Mouse (Mus musculus): Measurements from ENCODE around the gene Lamb3.
A peak's percentile ranks its signal among the peaks of the same experiment; 100 is the strongest.

The Lamb3 gene

DNA sequence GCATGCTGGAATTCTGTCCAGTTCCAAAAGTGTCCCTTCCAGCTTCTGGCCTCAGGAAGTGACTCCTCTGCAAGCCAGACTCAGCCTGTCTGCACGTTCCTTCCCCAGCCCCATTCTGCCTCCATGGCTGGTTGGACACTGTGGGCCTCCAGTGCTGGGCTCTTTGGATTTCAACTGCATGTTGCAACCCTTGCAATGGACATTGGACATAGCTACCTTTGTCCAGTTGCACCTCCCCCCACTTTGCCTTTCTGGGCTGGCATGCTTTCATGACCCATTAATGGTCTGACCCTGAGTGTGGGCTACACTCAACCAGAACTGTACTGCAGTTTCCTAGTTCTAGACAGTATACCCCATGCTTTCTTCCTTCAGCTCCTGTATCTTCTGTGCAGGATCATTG is 104.1 kb downstream of the Lamb3 start:
- no peak for DNase-seq (ENCODE audit: low spot score in 2 of 2)

- DNase-seq (ENCODE audit: low spot score in 2 of 2) = no peak
Measured at GRCm38 (mm10) chr1:193315705-193316357, 108.3 kb downstream of the Lamb3 start.

- DNase-seq (ENCODE audit: low spot score in 2 of 2) = no peak
Measured at GRCm38 (mm10) chr1:193316358-193316750, 108.9 kb downstream of the Lamb3 start.

DNA sequence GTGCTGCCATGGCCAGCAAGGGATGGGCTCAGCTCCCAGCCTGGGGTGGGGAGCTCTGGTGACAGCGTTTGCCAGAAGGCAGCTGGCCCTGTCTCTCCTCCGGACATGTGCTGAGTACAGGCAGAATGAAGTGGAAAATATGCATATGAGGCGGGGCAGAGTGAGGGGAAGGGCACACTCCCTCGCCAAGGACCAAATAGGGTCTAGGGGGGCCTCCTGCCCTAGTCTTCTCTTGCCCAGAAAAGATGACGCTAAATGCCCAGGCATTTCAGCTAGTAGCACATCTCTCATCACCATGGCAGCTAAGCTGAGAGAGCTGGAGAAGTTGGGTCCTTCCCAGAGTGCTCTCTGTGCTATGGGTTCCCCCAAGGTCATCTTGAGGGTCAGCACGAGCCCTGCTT is 109.7 kb downstream of the Lamb3 start:
- no peak for DNase-seq (ENCODE audit: low spot score in 2 of 2)

- no peak for DNase-seq (ENCODE audit: low spot score in 2 of 2)
Measured at GRCm38 (mm10) chr1:193319721-193320120, 112.2 kb downstream of the Lamb3 start.

- DNase-seq (ENCODE audit: low spot score in 2 of 2) = no peak
Measured at GRCm38 (mm10) chr1:193320398-193320797, 112.9 kb downstream of the Lamb3 start.

DNA sequence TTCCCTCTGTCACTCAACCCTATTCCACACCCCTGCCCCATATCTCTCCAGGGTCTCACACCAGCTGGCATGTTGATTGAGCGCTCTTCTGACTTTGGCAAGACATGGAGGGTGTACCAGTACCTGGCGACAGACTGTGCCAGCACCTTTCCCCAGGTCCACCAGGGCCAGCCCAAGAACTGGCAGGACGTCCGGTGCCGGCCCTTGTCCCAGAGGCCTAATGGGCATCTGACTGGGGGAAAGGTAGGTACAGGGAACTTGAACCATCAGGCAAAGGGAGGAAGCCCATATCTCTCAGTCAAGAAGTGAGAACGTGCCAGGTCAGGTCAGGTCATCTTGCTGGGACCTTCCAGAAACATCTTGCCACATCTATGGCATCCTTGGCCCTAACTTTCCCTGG is 116.2 kb downstream of the Lamb3 start:
- DNase-seq (ENCODE audit: low spot score in 2 of 2) = no peak

GRCm38 (mm10) chr1:193324224-193324623 is 116.7 kb downstream of the Lamb3 start:
- peak in 1 of 2 experiments; percentile 76 for DNase-seq (ENCODE audit: low spot score in 2 of 2)

DNA sequence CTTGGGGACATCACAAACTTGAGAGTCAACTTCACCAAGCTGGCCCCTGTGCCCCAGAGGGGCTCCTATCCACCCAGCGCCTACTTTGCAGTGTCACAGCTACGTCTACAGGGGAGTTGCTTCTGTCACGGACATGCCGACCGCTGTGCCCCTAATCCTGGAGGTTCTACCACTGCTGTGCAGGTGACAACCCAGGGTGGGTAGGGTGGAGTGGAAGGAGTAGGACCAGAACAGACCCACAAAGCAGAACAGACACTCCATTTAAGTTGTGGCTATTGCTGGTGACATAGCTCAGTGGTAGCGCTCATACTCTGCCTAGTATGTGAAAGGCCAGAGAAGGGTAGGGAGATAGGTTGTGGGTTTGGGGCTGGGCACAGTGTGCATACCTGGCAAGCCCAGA is 118.4 kb downstream of the Lamb3 start:
- DNase-seq (ENCODE audit: low spot score in 2 of 2) = no peak

DNA sequence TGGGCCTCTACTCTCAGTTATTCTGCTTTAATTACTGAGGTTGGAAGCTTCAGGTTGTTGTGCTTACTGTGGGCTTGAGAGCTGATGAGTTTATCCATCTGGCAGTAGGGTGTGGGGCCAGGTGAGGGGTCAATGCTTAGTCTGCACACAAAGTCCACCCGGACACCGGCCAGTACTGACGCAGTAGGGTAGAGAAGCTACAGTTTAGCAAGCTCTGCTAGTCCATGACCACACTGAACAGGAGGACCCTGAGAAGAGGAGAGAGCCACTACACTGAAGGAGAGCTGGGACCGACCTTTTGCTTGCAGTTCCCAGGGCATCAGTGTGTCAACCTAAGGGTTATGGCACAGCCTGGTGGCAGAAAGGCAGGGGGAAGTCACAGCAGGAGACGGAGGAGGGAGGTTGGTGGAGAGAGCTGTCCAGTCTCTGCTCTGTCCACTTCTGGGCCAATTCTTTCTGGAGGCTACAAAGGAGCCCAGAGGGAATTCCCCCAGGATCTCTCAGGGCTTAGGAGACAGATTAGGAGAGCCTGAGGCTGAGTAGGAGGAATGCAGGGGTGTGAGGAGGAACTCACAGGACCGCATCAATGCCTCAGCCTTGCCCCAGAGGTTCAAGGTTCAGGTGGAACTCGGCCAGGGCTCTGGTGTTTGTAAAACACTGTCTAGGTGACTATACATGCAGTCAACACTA is 119.1 kb downstream of the Lamb3 start:
- no peak for DNase-seq (ENCODE audit: low spot score in 2 of 2)

GRCm38 (mm10) chr1:193327216-193327615 is 119.7 kb downstream of the Lamb3 start:
- no peak for DNase-seq (ENCODE audit: low spot score in 2 of 2)

GRCm38 (mm10) chr1:193327686-193328085 is 120.2 kb downstream of the Lamb3 start:
- no peak for DNase-seq (ENCODE audit: low spot score in 2 of 2)

GRCm38 (mm10) chr1:193329557-193329956 is 122.1 kb downstream of the Lamb3 start:
- DNase-seq (ENCODE audit: low spot score in 2 of 2) = no peak

GRCm38 (mm10) chr1:193330172-193330571 is 122.7 kb downstream of the Lamb3 start:
- peak; percentile 87 to 90 for DNase-seq (ENCODE audit: low spot score in 2 of 2)

DNA sequence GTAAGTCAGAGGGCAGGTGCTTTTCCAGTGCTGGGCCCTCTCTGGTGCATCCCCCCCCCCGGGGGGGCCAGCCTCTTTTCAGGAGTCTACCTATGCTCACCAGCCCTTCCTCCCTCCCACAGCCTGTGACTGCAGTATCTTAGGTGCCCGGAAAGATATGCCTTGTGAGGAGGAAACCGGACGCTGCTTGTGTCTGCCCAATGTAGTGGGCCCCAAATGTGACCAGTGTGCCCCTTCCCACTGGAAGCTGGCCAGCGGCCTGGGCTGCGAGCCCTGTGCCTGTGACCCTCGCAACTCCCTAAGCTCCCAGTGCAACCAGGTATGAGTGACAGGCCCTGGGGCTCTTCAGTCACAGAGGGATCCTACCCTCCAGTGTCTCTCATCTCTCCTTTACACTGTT is 123.1 kb downstream of the Lamb3 start:
- DNase-seq (ENCODE audit: low spot score in 2 of 2) = no peak

DNA sequence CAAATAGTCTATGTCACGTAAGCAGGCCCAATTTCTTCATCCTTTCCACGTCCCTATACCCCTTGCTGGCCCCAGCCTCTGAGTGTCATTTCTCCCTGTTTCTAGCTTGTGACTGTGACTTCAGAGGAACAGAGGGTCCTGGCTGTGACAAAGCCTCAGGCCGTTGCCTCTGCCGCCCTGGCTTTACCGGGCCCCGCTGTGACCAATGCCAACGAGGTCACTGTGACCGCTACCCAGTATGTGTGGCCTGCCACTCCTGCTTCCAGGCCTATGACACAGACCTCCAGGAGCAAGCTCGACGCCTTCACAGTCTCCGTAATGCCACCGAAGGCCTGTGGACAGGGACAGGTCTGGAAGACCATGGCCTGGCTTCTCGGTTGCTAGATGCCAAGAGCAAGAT is 124.5 kb downstream of the Lamb3 start:
- DNase-seq (ENCODE audit: low spot score in 2 of 2) = no peak

- no peak for DNase-seq (ENCODE audit: low spot score in 2 of 2)
Measured at GRCm38 (mm10) chr1:193332671-193333070, 125.2 kb downstream of the Lamb3 start.

DNA sequence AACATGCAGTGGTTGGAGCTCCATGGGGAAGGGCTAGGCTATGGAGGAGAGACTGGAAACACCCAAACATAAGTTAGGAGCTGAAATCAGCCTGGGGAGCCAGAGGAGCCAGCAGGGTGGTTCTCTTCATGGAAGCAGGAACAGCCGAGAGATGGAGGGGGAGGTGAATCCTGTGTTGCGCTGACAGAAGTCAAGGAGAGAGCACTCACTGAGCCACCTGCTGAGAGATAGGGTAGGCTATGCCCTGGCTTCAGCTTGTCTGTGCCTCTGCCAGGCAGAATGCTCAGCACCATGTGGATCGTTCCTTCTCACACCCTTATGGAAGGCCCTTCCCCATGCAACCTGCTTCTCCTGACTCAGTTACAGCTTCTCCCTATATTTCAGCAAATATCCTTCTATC is 126.3 kb downstream of the Lamb3 start:
- DNase-seq (ENCODE audit: low spot score in 2 of 2) = no peak

GRCm38 (mm10) chr1:193334546-193334945 is 127.0 kb downstream of the Lamb3 start:
- no peak for DNase-seq (ENCODE audit: low spot score in 2 of 2)

- DNase-seq (ENCODE audit: low spot score in 2 of 2) = no peak
Measured at GRCm38 (mm10) chr1:193336122-193337017, 128.9 kb downstream of the Lamb3 start.

DNA sequence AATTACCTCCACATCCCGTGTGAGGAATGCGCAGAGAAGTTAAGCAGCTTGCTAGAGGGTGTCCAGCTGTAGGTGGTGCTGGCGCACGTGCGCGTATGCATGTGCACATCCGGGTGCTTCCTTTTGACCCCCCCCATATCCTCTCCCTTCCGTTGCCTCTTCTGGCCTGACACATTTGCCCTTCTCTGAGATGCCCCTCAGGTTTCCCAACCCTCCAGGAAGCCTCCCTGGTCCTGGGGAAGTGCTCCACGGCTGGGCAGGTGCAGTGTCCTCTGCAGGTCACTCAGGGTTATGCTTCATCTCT is 129.5 kb downstream of the Lamb3 start:
- peak; percentile 61 to 73 for DNase-seq (ENCODE audit: low spot score in 2 of 2)

DNA sequence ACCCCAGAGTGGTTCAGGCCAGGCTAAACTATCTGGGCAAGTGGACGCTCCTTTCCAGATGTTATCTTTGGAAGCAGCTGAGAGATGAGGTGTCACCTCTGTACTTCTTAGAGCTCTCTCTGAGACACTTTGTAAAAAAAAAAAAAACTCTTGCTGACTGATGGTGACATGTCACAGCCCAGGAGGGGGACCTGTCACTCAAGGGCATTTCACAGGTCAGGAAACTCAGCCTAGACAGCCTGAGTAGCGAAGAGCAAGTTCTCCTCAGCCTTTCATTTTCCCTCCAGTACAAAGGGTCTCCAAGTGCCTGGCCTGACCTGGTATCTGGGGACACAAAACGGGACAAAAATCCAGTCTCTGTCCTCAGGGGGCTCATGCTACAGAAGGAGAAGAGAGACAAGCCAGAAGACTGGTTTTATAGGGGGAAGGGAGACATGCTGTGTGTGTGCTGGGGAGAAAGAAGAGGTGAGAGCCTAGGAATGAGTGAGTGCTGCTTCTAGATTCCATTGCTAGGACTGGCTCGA is 130.3 kb downstream of the Lamb3 start:
- peak; percentile 46 to 50 for DNase-seq (ENCODE audit: low spot score in 2 of 2)

All from thymus, postnatal 10 days (tissue).